ENCODE assay signal across 27 mouse cellular contexts in genomic region chr14:122140126-122140525, GRCm38 (mm10).
"Had no signal": no experiment of that assay in that cellular context is flagged by ENCODE, and none has a peak within 500 bp of the region (broad histone marks: within the 10 kb centered on the region; RNA-seq: fewer than 3 reads in every experiment).

No protein-coding gene starts in this region.

- H3K9me3 ChIP-seq: heart, embryonic 13.5 days; heart, embryonic 15.5 days; hindbrain, embryonic 13.5 days; hindbrain, embryonic 15.5 days; kidney, embryonic 15.5 days; limb, embryonic 13.5 days; limb, embryonic 15.5 days; liver, embryonic 12.5 days had no signal

- H3K27me3 ChIP-seq: heart, embryonic 13.5 days; heart, embryonic 15.5 days; hindbrain, embryonic 13.5 days; hindbrain, embryonic 15.5 days; kidney, embryonic 15.5 days; limb, embryonic 13.5 days; limb, embryonic 15.5 days; liver, embryonic 12.5 days had no signal

- H3K9ac ChIP-seq: heart, embryonic 13.5 days; heart, embryonic 15.5 days; hindbrain, embryonic 13.5 days; hindbrain, embryonic 15.5 days; kidney, embryonic 15.5 days; limb, embryonic 13.5 days; limb, embryonic 15.5 days; liver, embryonic 12.5 days had no signal

- H3K4me1 ChIP-seq: heart, embryonic 15.5 days; hindbrain, embryonic 13.5 days; hindbrain, embryonic 15.5 days; kidney, embryonic 15.5 days; limb, embryonic 13.5 days; limb, embryonic 15.5 days had no signal

- H3K27ac ChIP-seq: gastrocnemius, adult 2 months; heart, adult 2 months; heart, embryonic 13.5 days; heart, embryonic 15.5 days; hindbrain, embryonic 13.5 days; hindbrain, embryonic 15.5 days; hindbrain, postnatal 0 days; kidney, embryonic 15.5 days; kidney, postnatal 0 days; limb, embryonic 13.5 days; limb, embryonic 15.5 days; liver, embryonic 12.5 days had no signal

- ATAC-seq: hindbrain, postnatal 0 days; intestine, embryonic 16.5 days; liver, embryonic 12.5 days had no signal

- H3K4me3 ChIP-seq: gastrocnemius, adult 2 months; heart, adult 2 months; heart, embryonic 13.5 days; heart, embryonic 15.5 days; hindbrain, embryonic 13.5 days; hindbrain, embryonic 15.5 days; kidney, embryonic 15.5 days; limb, embryonic 13.5 days; limb, embryonic 15.5 days; liver, embryonic 12.5 days had no signal

- DNase-seq: gastrocnemius, adult 2 months; gastrocnemius, postnatal 10 days; gastrocnemius, postnatal 25 days; heart, adult 11 months; heart, adult 2 months; heart, postnatal 14 days; heart, postnatal 36 days; kidney, adult 11 months; kidney, adult 2 months; kidney, adult 9 months; kidney, postnatal 14 days; kidney, postnatal 36 days; layer of hippocampus, adult 9-11 months; layer of hippocampus, postnatal 36 days; left cerebral cortex, postnatal 4 days had no signal

- H3K4me2 ChIP-seq: heart, embryonic 11.5 days; heart, embryonic 13.5 days; heart, embryonic 15.5 days; hindbrain, embryonic 13.5 days; hindbrain, embryonic 15.5 days; kidney, embryonic 15.5 days; limb, embryonic 13.5 days; limb, embryonic 15.5 days; liver, embryonic 12.5 days had no signal
